Mouse (Mus musculus) cerebellum, postnatal 4 days (tissue): ENCODE measurements around the gene Tdpoz2.
"Not testable (repeated sequence)": the region's sequence is repeated elsewhere in the genome, so short reads cannot be mapped to it uniquely, and the experiment has no call there.

Experiments
- DNase-seq, 2 experiments: peaks; one replicate each; pipeline ENCODE4 v3.0.0; 2022; ENCODE audit warnings: low spot score in 2 of 2, mixed read lengths in 1 of 2

Tdpoz2 gene

DNA sequence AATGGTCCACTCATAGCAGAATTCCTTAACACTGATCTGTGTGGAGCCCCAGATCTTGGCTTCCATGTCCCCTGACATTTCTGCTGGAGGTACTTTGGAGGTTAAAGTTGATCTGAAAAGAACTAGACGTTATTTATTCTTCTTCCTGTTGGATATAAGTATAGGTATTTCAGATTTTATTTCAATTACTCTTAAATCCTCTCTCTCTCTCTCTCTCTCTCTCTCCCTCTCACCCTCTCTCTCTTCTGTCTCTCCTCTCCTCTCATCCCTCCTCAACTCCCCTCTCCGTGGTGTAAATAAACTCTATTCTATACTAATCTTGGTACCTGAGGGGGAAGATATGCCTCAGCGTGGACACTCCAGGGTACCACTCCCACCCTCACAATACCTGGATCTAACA lies at the start of gene Tdpoz2:
TSS of gene Tdpoz2 (minus strand) at position 101 of the 400 bp plus-strand sequence.
- no peak for DNase-seq

DNA sequence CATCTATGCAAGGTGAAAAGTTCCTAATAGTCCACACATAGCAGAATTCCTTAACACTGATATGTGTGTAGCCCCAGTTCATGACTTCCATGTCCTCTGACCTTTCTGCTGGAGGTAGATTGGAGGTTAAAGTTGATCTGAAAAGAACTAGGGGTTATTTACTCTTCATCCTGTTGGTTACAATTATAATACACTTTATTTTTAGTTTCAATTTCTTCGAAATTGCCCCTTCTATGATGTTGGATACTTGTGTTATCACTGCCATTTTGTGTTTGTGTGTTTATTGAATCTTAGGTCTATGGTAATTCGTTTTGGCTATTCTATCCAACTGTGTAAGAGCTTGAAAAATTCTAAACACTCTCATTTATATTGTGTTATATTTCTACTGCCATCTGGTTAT lies 40.5 kb upstream of the Tdpoz2 start, which contains the start of gene Gm37596:
TSS of gene Gm37596 (minus strand) at position 101 of the 400 bp plus-strand sequence.
- DNase-seq = not testable (repeated sequence)

DNA sequence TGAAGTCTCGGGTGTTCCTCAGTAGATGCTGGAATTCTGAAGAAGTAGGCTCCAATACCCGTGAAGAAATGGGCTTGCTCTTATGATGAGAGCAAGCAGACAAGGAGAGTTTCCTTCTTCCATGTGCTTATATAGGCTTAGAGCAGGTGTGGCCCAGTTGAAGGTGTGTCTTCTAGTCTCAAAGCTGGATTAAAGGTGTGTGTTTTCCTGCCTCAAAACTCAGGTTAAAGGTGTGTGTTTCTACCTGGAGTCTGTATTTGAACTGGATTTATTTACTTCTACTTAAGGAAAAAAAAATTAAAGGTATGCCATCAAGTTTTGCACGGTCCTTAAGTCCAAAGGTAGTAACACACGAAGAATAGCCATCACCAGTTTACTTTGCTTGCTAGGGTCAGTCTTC lies 23.7 kb upstream of the Tdpoz2 start, which contains the start of gene Tdpoz1:
TSS of gene Tdpoz1 (minus strand) at position 101 of the 400 bp plus-strand sequence.
- DNase-seq = not testable (repeated sequence)

DNA sequence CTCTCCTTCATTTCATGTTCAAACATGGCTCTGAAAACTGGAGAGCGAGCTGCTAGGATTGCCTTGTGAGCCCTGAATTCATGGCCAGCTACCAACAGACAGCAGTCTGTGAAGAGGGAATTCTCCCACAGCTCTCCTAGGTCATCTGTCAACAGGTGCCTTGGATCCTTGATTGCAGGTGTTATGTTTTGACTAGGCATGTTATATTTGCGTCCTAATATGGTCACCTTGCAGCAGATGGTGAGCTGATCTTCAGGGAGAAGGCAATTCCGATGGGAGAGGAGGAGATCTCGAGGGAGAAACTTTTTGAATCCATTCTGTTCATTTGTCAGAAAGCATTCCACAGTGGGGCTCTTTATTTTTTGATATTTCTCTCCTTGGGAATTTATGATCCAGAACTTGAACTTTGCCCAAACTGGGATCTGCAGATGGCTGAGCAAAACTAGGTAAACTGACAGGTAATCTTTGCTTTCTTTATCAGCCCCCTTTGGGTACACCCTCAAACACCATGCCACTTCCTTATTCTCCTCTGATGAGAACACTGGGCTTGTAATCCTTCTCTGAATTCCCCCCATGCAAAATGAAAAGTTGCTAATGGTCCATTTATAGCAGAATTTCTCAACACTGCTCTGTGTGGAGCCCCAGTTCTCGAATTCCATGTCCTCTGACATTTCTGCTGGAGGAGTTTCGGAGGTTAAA lies 18.5 kb upstream of the Tdpoz2 start:
- DNase-seq = not testable (repeated sequence)

DNA sequence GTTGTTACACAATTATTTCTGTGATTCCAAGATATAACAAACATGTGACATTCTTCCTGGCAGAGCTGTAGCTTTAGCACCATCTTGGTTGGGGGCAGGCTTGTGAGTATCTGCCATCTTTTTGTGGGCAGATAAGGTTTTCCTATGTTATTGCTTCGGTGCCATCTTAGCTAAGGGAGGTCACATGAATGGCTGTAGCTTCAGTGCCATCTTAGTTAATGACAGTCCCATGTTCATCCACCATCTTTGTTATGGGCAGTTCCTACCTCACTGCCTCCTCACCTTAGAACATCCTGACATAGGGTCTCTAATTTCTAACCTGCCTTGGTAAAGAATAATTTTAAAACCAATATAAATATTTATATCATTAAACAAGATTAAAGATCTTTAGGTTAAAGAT lies 1.8 kb upstream of the Tdpoz2 start:
- no peak for DNase-seq

DNA sequence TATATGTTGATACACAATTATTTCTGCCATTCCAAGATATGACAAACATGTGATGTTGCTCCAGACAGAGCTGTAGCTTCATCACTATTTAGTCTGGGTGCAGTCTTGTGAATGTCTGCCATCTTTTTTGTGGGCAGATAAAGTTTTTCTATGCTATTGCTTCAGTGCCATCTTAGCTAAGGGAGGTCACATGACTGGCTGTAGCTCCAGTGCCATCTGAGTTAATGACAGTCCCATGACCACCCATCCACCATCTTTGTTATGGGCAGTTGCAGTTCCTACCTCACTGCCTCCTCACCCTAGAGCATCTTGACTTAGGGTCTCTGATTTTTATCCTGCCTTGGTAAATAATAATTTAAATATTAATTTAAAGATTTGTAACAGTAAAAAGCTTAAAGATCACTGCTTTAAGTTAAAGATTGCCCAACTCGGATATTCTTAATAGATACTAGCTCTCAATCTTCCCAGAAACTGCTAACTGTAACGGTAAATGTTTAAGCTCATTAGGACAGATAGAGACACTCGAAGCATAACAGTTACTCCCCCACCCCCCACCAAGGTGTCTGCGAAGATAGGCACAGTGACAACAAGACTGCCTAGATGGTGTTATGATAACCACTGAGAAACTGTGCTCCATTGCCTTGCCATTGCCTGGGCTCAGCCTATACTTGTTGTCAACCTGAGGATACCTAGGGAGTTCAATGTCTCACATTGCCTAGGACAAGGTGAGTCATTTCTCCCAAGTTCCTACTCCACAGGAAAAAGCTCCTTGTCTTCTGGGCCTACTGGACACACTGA lies 21.4 kb downstream of the Tdpoz2 start:
- not testable (repeated sequence) for DNase-seq

DNA sequence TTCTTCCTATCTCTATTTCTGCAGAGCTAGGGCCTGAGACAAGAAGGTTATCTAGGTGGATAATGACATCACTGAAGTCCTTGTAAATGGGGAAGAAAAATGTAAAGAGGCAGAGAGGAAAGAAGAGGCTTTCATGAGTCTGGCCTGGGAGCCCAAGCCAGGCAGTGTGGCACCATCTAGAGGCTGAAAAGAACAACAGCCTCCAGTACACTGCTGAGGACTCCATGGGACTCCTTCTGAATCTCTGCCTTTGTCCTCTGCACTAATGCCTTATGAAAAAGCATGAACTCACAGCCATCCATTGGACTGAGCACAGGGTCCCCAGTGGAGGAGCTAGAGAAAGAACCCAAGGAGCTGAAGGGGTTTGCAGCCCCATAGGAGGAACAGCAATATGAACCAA lies 43.5 kb downstream of the Tdpoz2 start:
- DNase-seq = not testable (repeated sequence)

DNA sequence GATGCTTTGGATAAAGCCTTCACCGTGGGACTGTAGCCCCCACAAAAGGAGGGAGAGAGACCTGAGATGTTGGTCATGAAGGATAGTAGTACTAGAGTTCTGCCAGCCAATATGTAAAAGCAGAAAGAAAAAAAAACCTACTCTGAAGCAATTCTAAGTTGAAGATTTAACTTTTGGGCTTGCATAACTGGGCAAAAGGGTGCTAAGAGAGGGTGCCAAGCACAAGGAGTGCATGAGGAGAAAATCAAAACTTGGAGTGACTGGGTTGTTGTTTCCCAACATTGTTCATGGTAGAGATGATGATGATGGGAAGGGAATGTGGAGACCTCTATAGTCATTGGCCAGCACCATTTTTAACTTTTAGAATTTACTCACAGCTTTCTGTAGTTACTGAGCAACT lies 50.6 kb downstream of the Tdpoz2 start:
- DNase-seq = no peak
